Mouse (Mus musculus): ENCODE results near the gene Pgs1. TPM values are rescaled to one million over a fixed set of nuclear protein-coding genes. Genes with fewer than 3 reads are reported as not detected.

Pgs1 gene
- total RNA-seq, 2 experiments from 2014 or later, result 18.4 to 18.6 TPM

- no peak for DNase-seq
Measured at GRCm38 (mm10) chr11:118043293-118043907, 57.3 kb downstream of the Pgs1 start.

- DNase-seq, result no peak
Measured at GRCm38 (mm10) chr11:118049641-118050040, 63.5 kb downstream of the Pgs1 start.

- no peak for DNase-seq
Measured at GRCm38 (mm10) chr11:118050174-118050573, 64.1 kb downstream of the Pgs1 start.

- DNase-seq, result no peak
Measured at GRCm38 (mm10) chr11:118058367-118058766, 72.3 kb downstream of the Pgs1 start.

GRCm38 (mm10) chr11:118058872-118059271 lies 72.8 kb downstream of the Pgs1 start:
- no peak for DNase-seq

GRCm38 (mm10) chr11:118060038-118060437 lies 73.9 kb downstream of the Pgs1 start:
- DNase-seq, result no peak

GRCm38 (mm10) chr11:118067588-118067987 lies 81.5 kb downstream of the Pgs1 start:
- DNase-seq, result no peak

GRCm38 (mm10) chr11:118068812-118069332 lies 82.8 kb downstream of the Pgs1 start:
- no peak for DNase-seq

- DNase-seq, result no peak
Measured at GRCm38 (mm10) chr11:118071227-118071912, 85.3 kb downstream of the Pgs1 start.

Small RNA genes within 50 kb of the gene (microRNA-seq; reads per million reads assigned to microRNA genes)
- gene Mir6933 (ENCODE audit: borderline replicate concordance in 2 of 2), result 0 to 0.26 reads per million in 2 experiments

Other genes starting within 250 kb of the Pgs1 start
- gene Tmc8, start 204.2 kb upstream of the Pgs1 start, total RNA-seq (2021), result 1 to 10 TPM in 1 of 2 experiments, under 1 TPM in 1; 0.56 to 1.6 TPM
- 1 to 10 TPM; 6.8 to 7.8 TPM for gene Tmc6, start 204.1 kb upstream of the Pgs1 start, total RNA-seq (2021)
- not detected for gene 6030468B19Rik, start 188.6 kb upstream of the Pgs1 start, total RNA-seq (2021)
- 1 to 10 TPM; 1.0 to 1.1 TPM for gene Gm20708, start 176.6 kb upstream of the Pgs1 start, total RNA-seq (2021)
- gene Syngr2, start 176.6 kb upstream of the Pgs1 start, total RNA-seq (2021), result 100 to 1,000 TPM; 143 to 146 TPM
- 1 to 10 TPM; 1.9 to 3.1 TPM for gene Afmid, start 160.4 kb upstream of the Pgs1 start, total RNA-seq (2021)
- gene Tk1, start 160.2 kb upstream of the Pgs1 start, total RNA-seq (2021), result 1 to 10 TPM; 2.8 to 4.3 TPM
- gene Birc5, start 137.0 kb upstream of the Pgs1 start, total RNA-seq (2021), result under 1 TPM in 1 of 2 experiments, not detected in 1; 0.86 TPM
- gene Tmem235, start 125.5 kb upstream of the Pgs1 start, total RNA-seq (2021), result not detected
- gene Tha1, start 112.8 kb upstream of the Pgs1 start, total RNA-seq (2021), result 1 to 10 TPM; 4.7 to 6.1 TPM
- gene Socs3, start 16.2 kb upstream of the Pgs1 start, total RNA-seq (2021), result 1 to 10 TPM; 4.4 to 6.1 TPM
- under 1 TPM; 0.03 to 0.11 TPM for gene Dnah17, start 144.3 kb downstream of the Pgs1 start, total RNA-seq (2021)

Measured in gastrocnemius, postnatal 25 days (tissue).